Mouse (Mus musculus): ENCODE measurements at regions not wholly inside any gene's neighbourhood (a gene's known extent, or its start where the extent isn't known, plus 50 kb on each side); places are given as distances from the start of the nearest gene placed in this dataset.

- no peak for DNase-seq
Measured at GRCm38 (mm10) chr10:56453578-56454069, 76.5 kb downstream of the Gja1 start.

GRCm38 (mm10) chr10:56455867-56456468 is 78.8 kb downstream of the Gja1 start:
- no peak for DNase-seq

DNA sequence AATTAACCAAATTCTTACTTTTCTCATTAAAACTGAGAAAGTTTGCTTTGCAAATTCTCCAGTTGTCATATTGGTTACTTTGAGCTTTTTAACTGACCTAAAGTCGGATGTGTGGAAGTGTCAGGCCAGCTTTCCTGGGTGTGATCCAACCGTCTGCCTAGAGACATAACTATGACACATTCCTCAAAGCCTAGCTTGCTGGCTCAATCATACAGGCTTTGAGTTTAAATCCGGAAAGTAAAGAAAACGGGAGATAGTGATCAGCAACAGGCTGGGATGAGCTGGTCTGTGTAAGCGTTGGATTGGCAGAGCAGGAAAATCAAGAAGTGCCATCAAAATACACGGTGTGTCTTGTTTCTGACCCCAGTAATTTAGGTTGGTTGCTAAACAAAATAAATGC is 91.4 kb downstream of the Gja1 start:
- no peak for DNase-seq

DNA sequence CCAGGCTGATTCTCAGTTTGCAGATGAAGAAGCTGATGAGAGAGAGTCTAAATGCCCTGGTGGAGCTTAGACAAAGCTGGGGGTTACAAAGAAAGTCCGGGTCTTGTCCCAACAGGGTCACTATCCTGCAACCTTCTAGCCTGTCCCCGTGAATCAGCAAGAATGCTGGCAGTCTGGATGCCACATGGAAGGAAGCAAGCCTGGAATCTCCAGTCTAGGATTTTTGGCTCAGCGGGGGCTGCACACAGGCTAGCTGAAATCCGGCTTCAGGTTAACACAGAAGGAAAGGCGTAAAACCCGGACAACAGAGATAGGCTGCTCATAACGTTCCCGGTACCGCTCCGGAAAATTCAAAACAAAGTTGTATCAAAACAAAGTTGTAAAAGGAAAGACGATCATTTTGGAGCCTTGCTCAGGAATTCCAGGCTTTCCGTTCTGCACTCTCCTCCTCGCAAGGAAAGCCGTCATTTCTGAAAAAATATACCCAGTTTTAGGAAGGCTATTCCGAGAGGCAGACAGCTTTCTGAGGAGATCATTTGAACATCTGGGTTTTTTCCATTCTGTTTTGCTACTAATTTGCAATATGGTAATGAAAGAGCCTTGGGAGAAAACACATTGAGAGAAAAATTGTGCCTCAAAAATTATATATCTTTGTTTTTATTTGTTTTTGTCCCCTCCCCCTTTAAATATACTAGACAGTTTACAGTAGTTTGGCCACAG is 92.0 kb downstream of the Gja1 start:
- DNase-seq, result no peak

- no peak for DNase-seq
Measured at GRCm38 (mm10) chr10:56469895-56470294, 92.8 kb downstream of the Gja1 start.

DNA sequence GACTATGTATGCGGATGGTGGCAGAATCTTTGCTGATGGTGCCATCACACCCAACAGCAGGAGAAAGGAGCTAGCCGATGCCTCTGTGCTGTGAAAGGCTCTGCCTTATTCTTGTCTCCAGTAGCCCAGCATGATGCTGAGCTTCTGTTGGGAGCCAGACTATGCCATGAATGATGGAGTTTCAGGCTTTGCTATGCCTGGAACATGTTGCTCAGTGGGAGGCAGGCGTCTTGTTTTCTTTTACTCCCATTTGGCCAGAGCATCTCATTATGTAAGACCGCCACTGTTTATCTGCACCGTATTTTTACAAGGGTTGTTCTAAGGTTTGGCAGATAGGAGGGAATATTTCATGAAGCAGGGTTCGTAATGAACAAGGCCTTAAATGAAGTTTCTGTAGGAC is 97.8 kb downstream of the Gja1 start:
- no peak for DNase-seq

DNA sequence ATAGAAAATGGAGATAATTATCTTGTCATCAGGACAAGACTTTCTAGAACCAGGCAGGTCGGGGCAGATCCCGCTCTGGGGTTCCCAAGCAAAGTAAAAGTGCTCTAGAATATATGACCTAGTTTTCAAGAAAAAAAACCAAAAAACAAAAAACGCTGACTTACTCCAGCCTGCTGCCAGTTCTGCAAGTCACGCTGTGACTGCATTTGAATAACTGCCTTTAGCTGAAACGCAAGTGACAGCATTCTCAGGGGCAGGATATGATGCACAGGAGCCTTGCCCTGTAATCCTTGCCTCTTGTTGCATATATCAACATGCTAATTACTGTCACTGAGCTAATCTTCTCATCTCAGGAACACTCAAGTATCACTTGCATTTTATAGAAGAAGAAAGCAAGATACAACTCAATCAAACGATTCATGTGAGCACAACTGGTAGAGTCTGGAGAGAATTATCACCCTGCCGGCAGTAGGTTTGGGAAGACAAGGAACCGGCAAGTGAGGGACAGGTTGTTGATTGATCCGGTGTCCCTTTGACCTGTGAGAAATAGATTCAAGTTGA is 105.1 kb downstream of the Gja1 start:
- no peak for DNase-seq

- DNase-seq, result no peak
Measured at GRCm38 (mm10) chr10:56484931-56485330, 107.8 kb downstream of the Gja1 start.

DNA sequence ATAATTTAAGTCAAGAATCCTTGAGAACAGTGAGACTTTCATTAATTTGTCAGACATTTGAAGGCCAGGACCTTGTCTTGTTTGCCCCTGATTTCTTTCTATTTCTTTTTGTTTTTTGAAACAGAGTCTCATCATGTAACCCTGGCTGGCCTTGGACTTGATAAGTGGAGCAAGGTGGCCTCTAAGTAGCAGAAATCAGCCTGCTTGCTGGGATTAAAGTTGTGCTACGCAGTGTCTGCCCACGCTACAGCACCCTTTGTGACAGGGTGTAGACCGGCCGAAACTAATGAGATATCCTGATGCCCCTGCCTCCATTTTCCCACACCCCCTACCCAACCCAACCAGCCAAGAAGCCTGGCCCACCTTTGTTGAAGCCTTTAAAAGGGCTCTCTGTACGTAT is 108.6 kb downstream of the Gja1 start:
- DNase-seq, result no peak

GRCm38 (mm10) chr10:56486584-56486983 is 109.5 kb downstream of the Gja1 start:
- no peak for DNase-seq

- no peak for DNase-seq
Measured at GRCm38 (mm10) chr10:56493461-56493860, 116.3 kb downstream of the Gja1 start.

DNA sequence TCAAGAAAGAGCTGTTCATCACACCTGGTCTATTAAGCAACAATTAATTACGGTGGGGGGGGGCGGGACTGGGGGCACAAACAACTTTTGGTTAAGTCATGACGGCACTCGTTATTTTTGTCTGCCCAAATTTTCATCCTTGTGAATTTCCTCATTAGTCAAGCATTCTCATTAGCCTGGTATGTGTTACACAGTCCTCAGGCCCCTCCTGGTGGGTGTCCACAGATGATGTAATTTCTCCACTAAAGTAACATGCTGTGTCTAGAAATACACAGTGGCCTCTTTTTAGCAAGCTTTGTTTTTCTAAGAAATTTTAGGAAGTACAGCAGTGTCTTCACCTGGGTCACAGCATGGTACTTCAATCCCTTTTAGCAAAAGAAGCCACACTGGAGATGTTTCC is 118.2 kb downstream of the Gja1 start:
- no peak for DNase-seq

- DNase-seq, result no peak
Measured at GRCm38 (mm10) chr10:56519041-56519440, 141.9 kb downstream of the Gja1 start.

DNA sequence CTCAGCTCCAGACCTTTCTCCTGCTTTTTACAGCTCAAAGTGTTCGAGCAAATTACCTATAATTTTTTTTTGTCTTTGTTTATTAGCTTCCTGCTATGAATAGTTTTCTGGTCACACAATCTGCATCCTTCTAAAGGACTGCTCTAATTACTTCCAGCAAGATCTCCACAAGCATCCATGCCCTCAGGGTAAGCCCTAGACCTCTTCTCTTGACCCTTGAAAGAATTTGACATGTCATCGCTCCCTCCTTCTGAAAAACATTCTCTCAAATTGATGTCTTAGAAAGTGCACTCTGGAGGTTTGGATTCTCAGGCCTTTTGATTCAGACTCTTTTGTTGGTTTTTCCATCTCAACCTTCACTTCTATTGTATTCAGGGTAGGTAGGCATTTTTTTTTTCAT is 148.7 kb downstream of the Gja1 start:
- no peak for DNase-seq

- DNase-seq, result no peak
Measured at GRCm38 (mm10) chr10:56537091-56537490, 160.0 kb downstream of the Gja1 start.

DNA sequence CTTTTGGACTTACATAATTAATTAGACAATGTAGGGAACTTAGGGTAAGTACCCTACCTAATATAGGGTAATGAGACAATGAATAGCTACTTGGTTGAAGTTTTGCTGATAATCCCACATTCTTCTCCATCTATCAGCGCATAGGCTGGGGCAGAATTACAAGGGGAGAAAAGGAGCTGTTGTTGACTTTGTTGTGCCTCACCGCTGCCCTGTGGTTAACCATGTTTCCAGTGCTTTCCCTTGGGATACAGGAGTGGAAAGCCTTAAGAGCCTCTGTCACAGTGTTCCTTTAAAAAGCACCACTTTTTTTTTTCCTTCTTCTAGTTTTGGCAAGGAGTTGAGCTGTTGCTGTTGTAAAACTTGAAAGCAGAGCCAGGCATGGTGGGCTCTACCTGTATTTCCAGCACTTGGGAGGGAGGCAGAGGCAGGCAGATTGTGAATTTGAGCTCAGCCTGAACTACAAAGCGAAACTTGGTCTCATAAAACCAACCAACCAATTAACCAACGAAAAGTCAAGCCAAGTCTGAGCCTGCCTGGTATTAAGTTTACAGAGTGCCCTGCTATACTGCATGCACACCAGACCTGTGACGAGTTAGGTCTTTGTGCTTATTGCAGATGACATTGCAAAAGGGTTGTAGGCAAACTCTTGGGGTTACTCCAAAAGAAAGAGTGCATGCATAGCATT is 162.8 kb downstream of the Gja1 start:
- DNase-seq, result no peak

DNA sequence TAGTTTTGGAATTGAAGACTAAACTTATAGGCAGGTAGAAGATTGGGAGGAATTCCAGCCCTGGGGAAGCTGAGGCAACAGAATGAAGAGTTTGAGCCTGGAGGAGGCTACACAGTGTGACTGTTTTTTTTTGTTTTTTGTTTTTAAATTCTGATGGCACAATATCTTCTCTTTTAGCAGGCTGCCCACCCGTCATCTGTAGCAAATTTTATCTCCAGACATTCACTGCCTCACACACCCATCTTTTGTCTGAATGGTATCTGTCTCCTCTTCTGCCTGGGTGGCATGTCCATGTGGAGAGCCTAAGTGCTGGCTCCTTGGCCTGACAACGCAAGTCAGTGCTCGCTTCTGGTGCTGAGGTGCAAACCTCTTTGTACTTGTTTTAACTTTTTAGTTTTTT is 165.0 kb downstream of the Gja1 start:
- no peak for DNase-seq

DNA sequence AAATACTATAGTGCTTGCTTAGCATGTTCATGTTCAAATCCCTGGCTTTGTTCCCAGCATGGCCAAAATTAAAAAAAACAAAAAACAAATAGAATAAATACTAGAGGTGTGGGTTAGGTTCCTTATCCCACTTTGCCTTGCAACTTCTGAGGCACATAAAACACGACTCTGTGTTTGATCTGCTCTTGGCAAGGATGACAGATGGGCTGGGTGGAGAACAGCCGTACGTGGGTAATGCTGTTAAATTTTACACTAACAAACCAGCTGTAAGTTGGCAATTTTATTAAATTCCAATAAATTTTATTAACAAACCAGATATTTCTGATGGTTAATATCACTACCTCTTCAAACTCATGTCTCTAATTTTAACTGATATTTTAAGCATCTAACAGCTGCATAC is 168.9 kb downstream of the Gja1 start:
- no peak for DNase-seq

DNA sequence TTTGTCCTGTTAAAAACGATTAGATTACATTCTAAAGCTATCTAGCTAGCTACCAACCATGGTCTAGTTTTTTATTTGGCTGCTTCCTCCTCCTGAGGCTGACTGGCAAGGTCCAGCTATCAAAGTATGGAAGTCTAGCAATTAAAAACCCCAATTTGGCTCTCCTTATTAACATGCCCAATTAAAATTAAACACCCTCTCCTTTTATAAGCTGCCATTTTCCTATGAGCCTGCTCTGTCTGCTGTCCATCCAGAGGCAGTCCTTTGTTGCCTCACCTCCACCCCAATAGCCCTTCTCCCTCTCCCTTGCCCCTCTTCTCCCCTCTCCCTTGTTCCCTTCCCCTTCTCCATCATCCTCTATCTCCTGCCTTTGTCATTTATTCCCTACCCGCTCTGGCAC is 169.7 kb downstream of the Gja1 start:
- no peak for DNase-seq

GRCm38 (mm10) chr10:56547825-56548224 is 170.7 kb downstream of the Gja1 start:
- no peak for DNase-seq

DNA sequence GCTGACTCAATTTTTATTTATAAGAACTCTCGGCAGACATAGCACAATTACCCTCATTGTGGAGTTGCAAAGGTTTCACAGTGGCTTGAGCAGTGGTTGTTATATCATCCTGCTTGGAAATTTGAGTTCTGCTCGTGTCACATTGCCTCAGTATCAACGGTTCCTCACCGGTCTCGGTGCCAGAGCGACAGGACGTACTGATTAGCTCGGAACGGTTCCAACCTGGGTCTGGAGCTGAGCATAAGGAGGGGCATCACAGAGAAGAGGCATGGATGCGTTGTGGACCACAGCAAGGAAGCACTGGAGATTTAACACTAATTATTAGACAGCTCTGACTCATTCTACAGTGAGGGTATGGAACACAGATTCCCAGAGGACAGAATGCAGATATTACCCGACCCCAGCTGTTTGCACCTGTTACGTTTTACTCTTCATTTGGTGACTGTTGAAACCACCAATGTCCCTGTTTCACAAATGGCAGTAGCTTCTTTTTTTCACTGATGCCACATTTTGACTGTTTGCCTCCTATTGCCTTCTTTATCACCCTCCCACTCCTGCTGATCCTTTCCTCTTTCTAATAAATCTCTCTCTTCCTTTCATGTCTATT is 189.8 kb downstream of the Gja1 start:
- no peak for DNase-seq

- peak; percentile 88 for DNase-seq
Measured at GRCm38 (mm10) chr10:56582065-56582464, 204.9 kb downstream of the Gja1 start.

GRCm38 (mm10) chr10:56587205-56587604 is 210.1 kb downstream of the Gja1 start:
- no peak for DNase-seq
